Mouse (Mus musculus): ENCODE measurements around the gene Fer1l4. TPM values are rescaled to one million over a fixed set of nuclear protein-coding genes. Genes with fewer than 3 reads are reported as not detected.

Gene Fer1l4
- polyA plus RNA-seq, 1 experiment from 2014 or later = not detected

GRCm38 (mm10) chr2:155987131-155987530 is 65.6 kb downstream of the Fer1l4 start:
- ATAC-seq (ENCODE audit: low read depth) = no peak
- no peaks in the 10 kb centered on the region for H3K27me3 ChIP-seq (ENCODE audit: control insufficient read depth, insufficient read depth, low read length)
- H3K9me3 ChIP-seq (ENCODE audit: control insufficient read depth, low read length) = no peaks in the 10 kb centered on the region
- no peak overlapping the region for H3K27ac ChIP-seq (ENCODE audit: low read depth, low read length)
- H3K4me1 ChIP-seq (ENCODE audit: control insufficient read depth, insufficient read depth, low read length) = no peaks in the 10 kb centered on the region
- H3K4me2 ChIP-seq (ENCODE audit: low read depth, low read length) = no peak overlapping the region
- WGBS = 97% methylated on average over 6 of the region's 6 CpGs
- H3K36me3 ChIP-seq (ENCODE audit: control insufficient read depth, insufficient read depth, low read length) = peaks cover 68% of the 10 kb centered on the region
- H3K9ac ChIP-seq (replicated peaks; ENCODE audit: low read depth, low read length) = no peak overlapping the region
- H3K4me3 ChIP-seq (ENCODE audit: low read depth, low read length) = no peak overlapping the region

- H3K4me1 ChIP-seq (ENCODE audit: control insufficient read depth, insufficient read depth, low read length) = no peaks in the 10 kb centered on the region
- 93% methylated on average over 7 of the region's 7 CpGs for WGBS
- H3K9me3 ChIP-seq (ENCODE audit: control insufficient read depth, low read length) = no peaks in the 10 kb centered on the region
- no peak for ATAC-seq (ENCODE audit: low read depth)
- H3K4me3 ChIP-seq (ENCODE audit: low read depth, low read length) = no peak overlapping the region
- H3K4me2 ChIP-seq (ENCODE audit: low read depth, low read length) = no peak overlapping the region
- peaks cover 65% of the 10 kb centered on the region for H3K36me3 ChIP-seq (ENCODE audit: control insufficient read depth, insufficient read depth, low read length)
- H3K27ac ChIP-seq (ENCODE audit: low read depth, low read length) = no peak overlapping the region
- no peak overlapping the region for H3K9ac ChIP-seq (replicated peaks; ENCODE audit: low read depth, low read length)
- H3K27me3 ChIP-seq (ENCODE audit: control insufficient read depth, insufficient read depth, low read length) = no peaks in the 10 kb centered on the region
Observed at GRCm38 (mm10) chr2:155985776-155986175, 67.0 kb downstream of the Fer1l4 start.

GRCm38 (mm10) chr2:155979328-155979991 is 73.3 kb downstream of the Fer1l4 start:
- Histone ChIP-seq H3K36me3 (ENCODE audit: control insufficient read depth, insufficient read depth, low read length) (peaks cover 73% of the 10 kb centered on the region), H3K4me3 (ENCODE audit: low read depth, low read length) (no peak overlapping the region), H3K9ac (replicated peaks; ENCODE audit: low read depth, low read length) (no peak overlapping the region), H3K4me1 (ENCODE audit: control insufficient read depth, insufficient read depth, low read length) (no peaks in the 10 kb centered on the region), H3K27ac (ENCODE audit: low read depth, low read length) (no peak overlapping the region), H3K9me3 (ENCODE audit: control insufficient read depth, low read length) (no peaks in the 10 kb centered on the region), H3K27me3 (ENCODE audit: control insufficient read depth, insufficient read depth, low read length) (no peaks in the 10 kb centered on the region), H3K4me2 (ENCODE audit: low read depth, low read length) (no peak overlapping the region)
- ATAC-seq (ENCODE audit: low read depth) = no peak
- 92% methylated on average over 5 of the region's 5 CpGs for WGBS

GRCm38 (mm10) chr2:155974087-155974731 is 78.5 kb downstream of the Fer1l4 start:
- H3K27ac ChIP-seq (ENCODE audit: low read depth, low read length) = no peak overlapping the region
- no peak overlapping the region for H3K4me2 ChIP-seq (ENCODE audit: low read depth, low read length)
- no peak overlapping the region for H3K4me3 ChIP-seq (ENCODE audit: low read depth, low read length)
- H3K4me1 ChIP-seq (ENCODE audit: control insufficient read depth, insufficient read depth, low read length) = no peaks in the 10 kb centered on the region
- no peaks in the 10 kb centered on the region for H3K9me3 ChIP-seq (ENCODE audit: control insufficient read depth, low read length)
- H3K9ac ChIP-seq (replicated peaks; ENCODE audit: low read depth, low read length) = no peak overlapping the region
- WGBS = 83% methylated on average over 14 of the region's 14 CpGs
- peaks cover 71% of the 10 kb centered on the region for H3K36me3 ChIP-seq (ENCODE audit: control insufficient read depth, insufficient read depth, low read length)
- H3K27me3 ChIP-seq (ENCODE audit: control insufficient read depth, insufficient read depth, low read length) = no peaks in the 10 kb centered on the region
- no peak for ATAC-seq (ENCODE audit: low read depth)

GRCm38 (mm10) chr2:155973348-155973747 is 79.4 kb downstream of the Fer1l4 start:
- Histone ChIP-seq H3K4me2 (ENCODE audit: low read depth, low read length) (no peak overlapping the region), H3K4me1 (ENCODE audit: control insufficient read depth, insufficient read depth, low read length) (no peaks in the 10 kb centered on the region), H3K9ac (replicated peaks; ENCODE audit: low read depth, low read length) (no peak overlapping the region), H3K27me3 (ENCODE audit: control insufficient read depth, insufficient read depth, low read length) (no peaks in the 10 kb centered on the region), H3K4me3 (ENCODE audit: low read depth, low read length) (no peak overlapping the region), H3K9me3 (ENCODE audit: control insufficient read depth, low read length) (no peaks in the 10 kb centered on the region), H3K36me3 (ENCODE audit: control insufficient read depth, insufficient read depth, low read length) (peaks cover 73% of the 10 kb centered on the region), H3K27ac (ENCODE audit: low read depth, low read length) (no peak overlapping the region)
- ATAC-seq (ENCODE audit: low read depth) = no peak
- 90% methylated on average over 6 of the region's 6 CpGs for WGBS

Other genes with a start within 250 kb of the Fer1l4 start
- gene BC029722, start 233.5 kb downstream of the Fer1l4 start, polyA plus RNA-seq (2014; fragmentation: Nextera tagmentation; extraction: Ambion mirVana) = 25.1 and 33.5 TPM in 2 replicates
- 133 and 153 TPM in 2 replicates for gene Eif6, start 226.0 kb downstream of the Fer1l4 start, polyA plus RNA-seq (2014; fragmentation: Nextera tagmentation; extraction: Ambion mirVana)
- 0.25 and 0.28 TPM in 2 replicates for gene Fam83c, start 218.1 kb downstream of the Fer1l4 start, polyA plus RNA-seq (2014; fragmentation: Nextera tagmentation; extraction: Ambion mirVana)
- 69.6 and 74.9 TPM in 2 replicates for gene Uqcc1, start 122.6 kb downstream of the Fer1l4 start, polyA plus RNA-seq (2014; fragmentation: Nextera tagmentation; extraction: Ambion mirVana)
- gene Gm15557, start 112.2 kb downstream of the Fer1l4 start, polyA plus RNA-seq (2014; fragmentation: Nextera tagmentation; extraction: Ambion mirVana) = not detected in 2 replicates
- 0.40 and 0.59 TPM in 2 replicates for gene Gdf5, start 107.6 kb downstream of the Fer1l4 start, polyA plus RNA-seq (2014; fragmentation: Nextera tagmentation; extraction: Ambion mirVana)
- gene Cep250, start 96.5 kb downstream of the Fer1l4 start, polyA plus RNA-seq (2014; fragmentation: Nextera tagmentation; extraction: Ambion mirVana) = 14.3 and 16.3 TPM in 2 replicates
- gene 6430550D23Rik, start 45.0 kb downstream of the Fer1l4 start, polyA plus RNA-seq (2014; fragmentation: Nextera tagmentation; extraction: Ambion mirVana) = 3.0 and 4.0 TPM in 2 replicates
- gene Ergic3, start 44.9 kb downstream of the Fer1l4 start, polyA plus RNA-seq (2014; fragmentation: Nextera tagmentation; extraction: Ambion mirVana) = 425 and 480 TPM in 2 replicates
- 6.0 and 8.8 TPM in 2 replicates for gene Spag4, start 12.2 kb upstream of the Fer1l4 start, polyA plus RNA-seq (2014; fragmentation: Nextera tagmentation; extraction: Ambion mirVana)
- gene Cpne1, start 59.0 kb upstream of the Fer1l4 start, polyA plus RNA-seq (2014; fragmentation: Nextera tagmentation; extraction: Ambion mirVana) = 22.7 and 29.1 TPM in 2 replicates
- gene Rbm12, start 59.0 kb upstream of the Fer1l4 start, polyA plus RNA-seq (2014; fragmentation: Nextera tagmentation; extraction: Ambion mirVana) = 22.2 and 30.9 TPM in 2 replicates
- 9.5 and 15.3 TPM in 2 replicates for gene Gm28036, start 74.1 kb upstream of the Fer1l4 start, polyA plus RNA-seq (2014; fragmentation: Nextera tagmentation; extraction: Ambion mirVana)
- gene Romo1, start 91.1 kb upstream of the Fer1l4 start, polyA plus RNA-seq (2014; fragmentation: Nextera tagmentation; extraction: Ambion mirVana) = 438 and 500 TPM in 2 replicates
- gene Nfs1, start 91.2 kb upstream of the Fer1l4 start, polyA plus RNA-seq (2014; fragmentation: Nextera tagmentation; extraction: Ambion mirVana) = 28.8 and 30.4 TPM in 2 replicates
- 504 and 543 TPM in 2 replicates for gene Rbm39, start 127.3 kb upstream of the Fer1l4 start, polyA plus RNA-seq (2014; fragmentation: Nextera tagmentation; extraction: Ambion mirVana)
- 116 and 119 TPM in 2 replicates for gene Phf20, start 143.5 kb upstream of the Fer1l4 start, polyA plus RNA-seq (2014; fragmentation: Nextera tagmentation; extraction: Ambion mirVana)

Measured in neural tube, embryonic 14.5 days (tissue).